Mouse (Mus musculus) cerebellum, adult 2 months (tissue): Measurements from ENCODE around the gene Psen2. TPM values are rescaled to one million over a fixed set of nuclear protein-coding genes. Genes with fewer than 3 reads are reported as not detected.
A peak's percentile ranks its signal among the peaks of the same experiment; 100 is the strongest.

ENCODE experiments used
- DNase-seq, 2 experiments: peaks; one replicate each; pipeline ENCODE4 v3.0.0; 2021
- H3K27ac ChIP-seq: fragments of 200-500 bp; 2 replicates; pipeline ENCODE4 v1.5.1; 2012; ENCODE audit warnings: low read length, control low read depth, inconsistent platforms; ENCODE audit not compliant: insufficient read depth
- H3K27me3 ChIP-seq: fragments of 200-500 bp; 2 replicates; pipeline ENCODE4 v1.6.1; 2012; ENCODE audit warnings: inconsistent platforms, mild to moderate bottlenecking, low read length, moderate library complexity; ENCODE audit not compliant: control insufficient read depth, insufficient read depth
- H3K4me1 ChIP-seq: fragments of 200-500 bp; 2 replicates; pipeline ENCODE4 v1.6.1; 2011; ENCODE audit warnings: low read length; ENCODE audit not compliant: control insufficient read depth, insufficient read depth
- H3K4me3 ChIP-seq: fragments of 200-500 bp; replicated peaks from 2 replicates; pipeline ENCODE3; 2011; ENCODE audit warnings: mild to moderate bottlenecking, low read depth, low read length, control low read depth; ENCODE audit not compliant: insufficient read depth
- CTCF ChIP-seq: fragments of 200-500 bp; IDR thresholded peaks from 2 replicates; pipeline ENCODE4 v1.5.1; 2011; ENCODE audit warnings: low read depth, mild to moderate bottlenecking, control low read depth, low read length, moderate library complexity, borderline replicate concordance; ENCODE audit not compliant: insufficient read depth
- POLR2A ChIP-seq: fragments of 200-500 bp; IDR thresholded peaks from 2 replicates; pipeline ENCODE4 v1.6.1; 2011; ENCODE audit warnings: low read length, control low read depth, borderline replicate concordance; ENCODE audit not compliant: insufficient read depth
- WGBS: fragments of 180-500 bp; shearing (Covaris S2); methylation state at CpG from one replicate; pipeline ENCODE4 v1.1.7; 2018; 5-methylcytosine and 5-hydroxymethylcytosine counted together
- polyA plus RNA-seq: library from polyadenylated mRNA; depleted of rRNA; stranded (reverse); fragments of >200 nt; gene quantifications from 2 replicates; pipeline ENCODE4 v1.2.3, GENCODE M21; 2012

Gene Psen2
- polyA plus RNA-seq, 1 experiment = 46.6 TPM

DNA sequence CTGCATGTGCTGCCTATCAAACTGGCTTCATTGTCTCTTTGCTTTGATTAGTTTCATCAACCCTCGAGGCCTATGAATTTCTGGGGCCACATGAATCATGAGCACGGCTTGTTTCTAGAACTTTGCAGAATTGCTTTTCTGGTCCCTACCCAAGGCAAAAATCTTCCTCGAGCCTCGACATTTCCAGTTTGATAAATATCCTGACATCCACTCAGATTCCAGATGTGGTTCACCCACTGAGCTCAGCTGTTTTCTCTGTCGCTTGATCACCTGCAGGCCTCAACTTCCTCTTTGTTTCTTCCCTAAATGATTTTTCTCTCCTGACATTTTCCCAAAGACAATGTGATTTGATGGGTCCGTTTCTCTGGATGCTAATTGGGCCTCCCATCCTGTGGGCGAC lies 25.0 kb upstream of the Psen2 start:
- DNase-seq = no peak
- Histone ChIP-seq H3K27ac (no peak overlapping the region), H3K4me1 (no peaks in the 10 kb centered on the region), H3K27me3 (no peaks in the 10 kb centered on the region), H3K4me3 (no peak overlapping the region)
- TF ChIP-seq POLR2A = no peak
- 90% methylated on average over 7 of the region's 7 CpGs for WGBS

DNA sequence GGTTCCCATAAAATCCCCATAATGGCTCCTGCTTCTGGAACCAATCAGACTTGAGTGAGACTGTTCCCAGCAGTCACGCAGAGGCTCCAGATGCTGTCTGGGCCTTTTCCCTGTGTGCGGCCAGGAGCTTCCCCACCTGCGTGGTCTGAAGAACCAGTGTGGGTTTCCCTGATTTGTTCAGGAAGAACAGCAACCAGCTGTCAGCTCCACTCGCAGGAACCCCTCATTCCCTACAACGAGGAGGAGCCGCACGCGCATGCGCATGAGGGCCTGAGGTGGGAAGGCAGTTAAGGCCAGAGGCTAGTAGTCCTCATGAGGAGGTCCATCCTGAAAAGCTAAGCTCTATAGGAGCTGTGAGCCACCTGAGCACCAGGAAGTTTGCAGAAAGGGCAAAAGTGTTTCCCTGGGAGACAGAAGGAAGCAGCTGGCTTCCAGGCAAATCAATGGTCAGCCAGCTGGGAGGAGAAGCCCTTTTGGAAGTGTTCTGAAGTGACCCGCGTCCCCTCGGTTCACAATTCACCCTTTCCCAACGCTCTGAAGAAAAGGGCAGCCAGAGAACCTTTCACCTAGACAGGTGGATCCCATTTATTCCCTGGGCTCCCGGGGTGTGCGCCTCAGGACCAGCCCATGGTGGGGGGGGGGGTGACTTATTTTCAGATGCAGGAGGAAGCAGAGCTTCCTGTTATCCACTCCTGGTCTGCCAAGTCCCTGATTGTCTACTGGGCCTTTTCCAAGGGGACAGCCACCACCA lies 23.0 kb upstream of the Psen2 start:
- no peak for TF ChIP-seq CTCF
- no peak for TF ChIP-seq POLR2A
- 67% methylated on average over 15 of the region's 15 CpGs for WGBS
- H3K4me1 ChIP-seq = no peaks in the 10 kb centered on the region
- no peak overlapping the region for H3K4me3 ChIP-seq
- no peak for DNase-seq
- no peak overlapping the region for H3K27ac ChIP-seq
- no peaks in the 10 kb centered on the region for H3K27me3 ChIP-seq

DNA sequence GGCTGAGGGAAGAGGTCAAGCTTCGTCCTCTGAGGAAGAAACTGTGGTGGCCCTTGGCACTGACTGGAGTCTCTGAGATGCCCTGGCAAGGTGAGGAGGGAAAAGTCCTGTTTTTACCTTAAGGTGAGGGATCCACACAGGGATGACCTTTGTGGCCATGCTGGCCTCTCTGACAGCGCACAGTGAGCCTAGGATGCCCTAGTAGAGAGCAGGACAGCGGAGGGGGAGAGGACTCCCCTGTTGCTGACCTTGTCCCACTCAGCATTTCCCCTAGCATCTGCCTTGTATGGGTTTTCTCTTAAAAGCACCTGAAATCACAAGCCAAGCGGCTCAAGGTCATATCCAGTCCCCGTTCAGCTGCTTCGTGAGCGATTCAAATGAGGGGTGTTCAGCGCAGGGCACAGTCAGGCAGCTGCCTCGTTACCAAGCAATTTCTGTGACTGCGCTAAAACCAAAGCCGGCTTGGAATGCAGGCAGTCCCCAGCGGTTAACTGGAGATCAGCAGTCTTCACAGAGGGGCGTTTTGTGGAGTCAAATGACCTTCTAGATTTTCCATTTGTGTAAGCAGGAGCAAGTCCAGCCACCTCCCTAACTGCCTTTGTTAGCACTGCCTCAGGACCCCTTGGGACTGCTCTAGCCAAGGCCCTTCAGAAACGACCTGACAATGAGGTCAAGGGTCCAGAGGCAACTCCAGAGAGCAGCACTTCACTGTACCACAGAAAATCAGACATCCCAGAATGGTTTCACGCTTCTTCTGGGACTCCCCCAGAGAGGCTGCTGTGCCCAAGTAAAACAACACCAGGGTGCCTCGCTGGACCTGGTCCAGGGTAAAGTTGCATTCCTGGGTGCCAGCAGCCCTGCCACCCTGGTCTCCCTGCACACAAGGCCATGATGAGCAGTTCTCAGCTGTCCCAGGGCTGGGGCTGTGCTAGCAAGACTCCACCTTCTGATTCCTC lies 20.9 kb upstream of the Psen2 start:
- H3K27me3 ChIP-seq = no peaks in the 10 kb centered on the region
- 47% methylated on average over 16 of the region's 16 CpGs for WGBS
- no peak for DNase-seq
- TF ChIP-seq CTCF = no peak
- no peak for TF ChIP-seq POLR2A
- H3K4me3 ChIP-seq = no peak overlapping the region
- H3K4me1 ChIP-seq = peaks cover 7% of the 10 kb centered on the region
- H3K27ac ChIP-seq = no peak overlapping the region

DNA sequence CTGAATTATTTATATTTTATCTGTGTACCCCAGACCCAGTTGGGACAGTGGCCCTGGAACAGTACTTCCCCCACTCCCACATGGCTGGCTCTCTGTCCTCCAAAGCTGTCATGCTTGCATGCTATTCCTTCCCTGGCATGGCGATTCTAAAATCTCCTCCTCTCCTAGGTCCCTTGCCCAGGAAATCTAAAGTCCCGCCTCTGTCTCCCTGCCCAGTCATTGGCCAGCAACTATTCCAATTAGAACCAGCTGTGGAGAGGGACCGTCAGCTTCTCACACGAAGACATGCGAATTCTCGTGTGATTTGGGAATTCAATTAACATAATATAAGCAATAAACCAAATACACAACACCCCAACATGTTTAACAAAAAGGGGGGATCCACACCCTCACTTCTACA lies 19.3 kb upstream of the Psen2 start:
- WGBS = 32% methylated on average over 6 of the region's 6 CpGs
- H3K27ac ChIP-seq = no peak overlapping the region
- H3K4me3 ChIP-seq = no peak overlapping the region
- no peak for DNase-seq
- TF ChIP-seq POLR2A (no peak), CTCF (no peak)
- H3K27me3 ChIP-seq = no peaks in the 10 kb centered on the region
- peaks cover 7% of the 10 kb centered on the region for H3K4me1 ChIP-seq

DNA sequence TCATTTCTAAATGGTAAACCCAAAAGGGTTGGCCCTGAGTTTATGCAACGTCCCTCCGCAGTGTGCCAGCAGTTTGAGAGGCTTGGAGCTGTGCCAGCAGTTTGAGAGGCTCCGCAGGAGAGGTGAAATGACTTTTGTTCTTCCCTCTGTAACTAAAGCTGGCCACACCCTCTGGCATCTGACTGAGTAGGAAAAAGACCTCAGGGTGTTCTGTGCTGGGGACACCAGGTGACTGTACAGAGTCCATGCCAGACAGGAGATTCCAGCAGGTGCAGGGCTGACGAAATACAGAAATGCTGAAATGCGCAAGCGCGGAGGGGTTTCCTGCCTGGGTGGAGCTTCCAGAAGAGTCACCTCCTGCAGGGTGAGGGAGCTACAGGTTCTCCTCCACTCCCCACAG lies 16.4 kb upstream of the Psen2 start:
- Histone ChIP-seq H3K4me1 (peaks cover 10% of the 10 kb centered on the region), H3K27ac (no peak overlapping the region), H3K4me3 (peak overlapping the region; percentile 29), H3K27me3 (no peaks in the 10 kb centered on the region)
- no peak for TF ChIP-seq CTCF
- TF ChIP-seq POLR2A = no peak
- WGBS = 13% methylated on average over 7 of the region's 7 CpGs
- peak; percentile 73 to 80 for DNase-seq

DNA sequence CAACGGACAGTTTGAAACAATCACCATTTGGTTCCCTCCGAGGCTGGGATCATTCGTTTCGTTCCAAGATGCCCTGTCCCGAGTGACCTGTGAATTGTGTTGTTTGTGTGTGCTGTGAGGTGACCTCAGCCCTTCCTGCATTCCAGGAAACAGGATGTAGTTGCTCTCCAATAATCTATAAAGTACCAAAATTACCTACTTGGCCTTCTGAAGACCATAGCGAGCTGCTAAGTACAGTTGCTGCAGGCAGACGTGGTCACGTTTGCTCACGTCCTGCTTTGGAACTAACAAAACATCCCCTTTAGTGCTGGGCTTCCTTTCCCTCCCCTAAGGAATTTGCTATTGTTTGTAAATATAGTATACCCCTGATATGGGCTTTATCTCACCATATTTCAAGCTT lies 14.3 kb upstream of the Psen2 start:
- Histone ChIP-seq H3K4me1 (peaks cover 15% of the 10 kb centered on the region), H3K27me3 (no peaks in the 10 kb centered on the region), H3K27ac (no peak overlapping the region), H3K4me3 (no peak overlapping the region)
- TF ChIP-seq POLR2A = no peak
- TF ChIP-seq CTCF = no peak
- 91% methylated on average over 9 of the region's 9 CpGs for WGBS
- no peak for DNase-seq

DNA sequence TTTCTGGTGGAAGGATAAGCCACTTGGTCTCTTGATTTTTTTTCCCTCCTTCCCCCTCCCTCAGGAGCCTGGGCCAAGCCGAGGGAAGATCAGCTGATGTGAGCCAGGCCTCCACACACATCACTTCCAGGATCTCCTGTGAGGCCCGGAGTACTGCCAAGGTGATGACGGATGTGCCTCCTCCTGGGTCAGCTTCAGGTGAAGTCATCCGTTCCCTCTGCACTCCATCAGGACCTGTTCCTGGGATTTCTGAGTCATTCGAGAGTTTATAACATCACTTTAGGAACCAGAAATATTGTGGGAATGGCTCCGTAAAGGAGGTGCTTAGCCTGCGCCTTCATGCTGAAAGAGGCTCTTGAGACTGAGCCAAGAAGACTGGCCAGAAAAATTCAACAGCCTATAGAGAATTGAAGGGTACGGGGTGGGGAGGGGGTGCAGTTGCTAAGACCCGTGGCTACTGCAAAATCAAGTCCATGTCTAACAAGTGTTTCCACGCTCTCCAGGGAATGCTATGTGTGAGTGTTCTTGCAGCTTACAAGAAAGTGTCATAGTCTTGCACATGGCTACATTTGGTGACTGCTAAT lies 11.6 kb upstream of the Psen2 start:
- H3K27me3 ChIP-seq = no peaks in the 10 kb centered on the region
- 18% methylated on average over 10 of the region's 10 CpGs for WGBS
- no peak overlapping the region for H3K4me3 ChIP-seq
- no peak overlapping the region; the same call in 1 of the 2 replicates for H3K27ac ChIP-seq
- H3K4me1 ChIP-seq = peaks cover 14% of the 10 kb centered on the region
- peak; percentile 83 to 92 for DNase-seq
- no peak for TF ChIP-seq POLR2A
- no peak for TF ChIP-seq CTCF
